Mouse (Mus musculus): ENCODE measurements around the gene 4930519P11Rik. TPM values are rescaled to one million over a fixed set of nuclear protein-coding genes. Genes with fewer than 3 reads are reported as not detected.

The 4930519P11Rik gene
- polyA plus RNA-seq, 1 experiment = 0.47 TPM

DNA sequence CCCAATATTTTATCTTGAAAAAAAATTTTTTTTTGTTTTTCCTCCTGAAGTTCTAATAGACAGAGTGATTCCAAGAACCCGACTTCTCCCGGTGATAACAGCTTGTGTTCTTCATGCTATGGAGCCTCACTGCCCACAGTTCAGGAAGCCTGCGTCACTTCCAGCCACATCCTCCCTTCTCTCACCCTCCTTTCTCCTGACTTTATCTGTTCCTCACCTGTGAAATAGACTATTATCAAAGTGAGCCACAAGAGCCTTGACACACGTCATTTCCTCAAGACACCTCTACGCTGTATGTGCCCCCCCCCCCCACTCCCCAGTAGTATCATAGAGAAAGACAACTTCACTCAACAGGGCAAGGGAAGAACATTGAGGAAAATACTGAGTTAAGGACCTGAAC lies 2.4 kb upstream of the 4930519P11Rik start:
- Histone ChIP-seq H3K4me3 (no peak overlapping the region), H3ac (ENCODE audit: control insufficient read depth, insufficient read length) (no peak overlapping the region), H3K36me3 (ENCODE audit: control insufficient read depth, insufficient read depth) (no peaks in the 10 kb centered on the region), H3K27me3 (ENCODE audit: control insufficient read depth, insufficient read depth, insufficient read length) (no peaks in the 10 kb centered on the region), H3K79me2 (ENCODE audit: control insufficient read depth, insufficient read depth) (no peaks in the 10 kb centered on the region), H3K4me2 (ENCODE audit: low read depth) (no peak overlapping the region)
- TF ChIP-seq USF1 (IDR thresholded peaks at IDR 0.05; ENCODE audit: low read depth) (no peak), POLR2AphosphoS2 (IDR thresholded peaks at IDR 0.05; ENCODE audit: insufficient read length, low read depth) (no peak), MYOD1 (IDR thresholded peaks at IDR 0.05; ENCODE audit: control insufficient read depth in 1 of 3, insufficient read length in 2 of 3, low read depth in 2 of 3) (no peak), MAX (IDR thresholded peaks at IDR 0.05; ENCODE audit: low read depth) (no peak), TCF12 (IDR thresholded peaks at IDR 0.05; ENCODE audit: insufficient read depth, poor library complexity, severe bottlenecking) (no peak), MYOG (IDR thresholded peaks at IDR 0.05; ENCODE audit: control insufficient read depth in 1 of 3, insufficient read depth in 1 of 3, insufficient read length in 2 of 3, low read depth in 2 of 3) (no peak), CEBPB (IDR thresholded peaks at IDR 0.05; ENCODE audit: insufficient read depth, poor library complexity, severe bottlenecking) (no peak), SRF (IDR thresholded peaks at IDR 0.05; ENCODE audit: control insufficient read depth, insufficient read length, low read depth) (no peak), POLR2A (IDR thresholded peaks at IDR 0.05; ENCODE audit: insufficient read length, low read depth) (no peak), REST (IDR thresholded peaks at IDR 0.05; ENCODE audit: insufficient read depth, insufficient read length) (no peak), E2F4 (IDR thresholded peaks at IDR 0.05; ENCODE audit: insufficient read depth) (no peak), TCF3 (IDR thresholded peaks at IDR 0.05; ENCODE audit: insufficient read length, low read depth) (no peak)

- no peaks in the 10 kb centered on the region for H3K79me2 ChIP-seq (ENCODE audit: control insufficient read depth, insufficient read depth)
- no peak overlapping the region for H3ac ChIP-seq (ENCODE audit: control insufficient read depth, insufficient read length)
- TF ChIP-seq POLR2AphosphoS2 (IDR thresholded peaks at IDR 0.05; ENCODE audit: insufficient read length, low read depth) (no peak), E2F4 (IDR thresholded peaks at IDR 0.05; ENCODE audit: insufficient read depth) (no peak), TCF12 (IDR thresholded peaks at IDR 0.05; ENCODE audit: insufficient read depth, poor library complexity, severe bottlenecking) (no peak), USF1 (IDR thresholded peaks at IDR 0.05; ENCODE audit: low read depth) (no peak), TCF3 (IDR thresholded peaks at IDR 0.05; ENCODE audit: insufficient read length, low read depth) (no peak), SRF (IDR thresholded peaks at IDR 0.05; ENCODE audit: control insufficient read depth, insufficient read length, low read depth) (no peak), CEBPB (IDR thresholded peaks at IDR 0.05; ENCODE audit: insufficient read depth, poor library complexity, severe bottlenecking) (no peak), MYOD1 (IDR thresholded peaks at IDR 0.05; ENCODE audit: control insufficient read depth in 1 of 3, insufficient read length in 2 of 3, low read depth in 2 of 3) (no peak), MAX (IDR thresholded peaks at IDR 0.05; ENCODE audit: low read depth) (no peak), POLR2A (IDR thresholded peaks at IDR 0.05; ENCODE audit: insufficient read length, low read depth) (no peak), MYOG (IDR thresholded peaks at IDR 0.05; ENCODE audit: control insufficient read depth in 1 of 3, insufficient read depth in 1 of 3, insufficient read length in 2 of 3, low read depth in 2 of 3) (no peak), REST (IDR thresholded peaks at IDR 0.05; ENCODE audit: insufficient read depth, insufficient read length) (no peak)
- H3K4me2 ChIP-seq (ENCODE audit: low read depth) = no peak overlapping the region
- no peaks in the 10 kb centered on the region for H3K36me3 ChIP-seq (ENCODE audit: control insufficient read depth, insufficient read depth)
- no peak overlapping the region for H3K4me3 ChIP-seq
- no peaks in the 10 kb centered on the region for H3K27me3 ChIP-seq (ENCODE audit: control insufficient read depth, insufficient read depth, insufficient read length)
Measured at GRCm38 (mm10) chr2:154614841-154615576, 1.8 kb upstream of the 4930519P11Rik start.

DNA sequence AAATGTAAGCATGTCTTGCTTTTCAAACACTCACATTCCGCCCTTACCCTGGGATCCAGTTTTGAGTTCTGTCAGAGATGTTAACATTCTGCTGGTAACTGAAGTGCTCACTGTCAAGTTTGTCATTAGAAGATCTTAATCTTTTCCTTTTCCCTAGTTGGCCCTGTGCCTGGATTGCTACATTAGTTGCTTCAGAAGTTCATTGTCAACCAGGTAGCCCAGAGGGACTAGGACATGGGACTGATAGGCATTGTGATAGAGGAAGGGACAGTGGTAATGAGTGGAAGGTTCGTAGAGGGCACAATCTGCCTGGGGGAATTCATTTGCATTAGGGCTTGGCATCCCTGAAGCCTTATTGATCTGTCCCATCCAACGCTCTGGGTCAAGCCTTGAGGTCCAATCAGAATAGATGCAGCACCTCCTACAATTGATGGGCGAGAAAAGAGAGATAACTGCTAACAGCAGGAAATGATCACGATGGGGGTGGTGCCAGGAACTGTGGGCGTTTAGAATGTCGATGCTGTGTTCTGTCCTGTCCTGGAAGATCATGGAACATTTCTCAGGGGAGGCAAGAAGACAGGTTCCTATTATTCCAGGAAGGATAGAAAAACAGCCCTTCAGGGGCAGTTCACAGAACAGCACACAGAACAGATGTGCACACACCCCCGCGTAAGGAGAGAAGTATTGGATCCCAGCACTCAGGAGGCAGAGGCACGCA lies 4.0 kb downstream of the 4930519P11Rik start:
- no peak overlapping the region for H3ac ChIP-seq (ENCODE audit: control insufficient read depth, insufficient read length)
- peaks cover 4% of the 10 kb centered on the region for H3K27me3 ChIP-seq (ENCODE audit: control insufficient read depth, insufficient read depth, insufficient read length)
- no peak overlapping the region for H3K4me2 ChIP-seq (ENCODE audit: low read depth)
- no peak for TF ChIP-seq POLR2A (IDR thresholded peaks at IDR 0.05; ENCODE audit: insufficient read length, low read depth)
- no peak for TF ChIP-seq E2F4 (IDR thresholded peaks at IDR 0.05; ENCODE audit: insufficient read depth)
- TF ChIP-seq POLR2AphosphoS2 (IDR thresholded peaks at IDR 0.05; ENCODE audit: insufficient read length, low read depth) = no peak
- TF ChIP-seq SRF (IDR thresholded peaks at IDR 0.05; ENCODE audit: control insufficient read depth, insufficient read length, low read depth) = no peak
- no peak for TF ChIP-seq CEBPB (IDR thresholded peaks at IDR 0.05; ENCODE audit: insufficient read depth, poor library complexity, severe bottlenecking)
- no peak for TF ChIP-seq TCF3 (IDR thresholded peaks at IDR 0.05; ENCODE audit: insufficient read length, low read depth)
- TF ChIP-seq TCF12 (IDR thresholded peaks at IDR 0.05; ENCODE audit: insufficient read depth, poor library complexity, severe bottlenecking) = no peak
- TF ChIP-seq USF1 (IDR thresholded peaks at IDR 0.05; ENCODE audit: low read depth) = no peak
- no peak for TF ChIP-seq MAX (IDR thresholded peaks at IDR 0.05; ENCODE audit: low read depth)
- no peak for TF ChIP-seq REST (IDR thresholded peaks at IDR 0.05; ENCODE audit: insufficient read depth, insufficient read length)
- no peak for TF ChIP-seq MYOD1 (IDR thresholded peaks at IDR 0.05; ENCODE audit: control insufficient read depth in 1 of 3, insufficient read length in 2 of 3, low read depth in 2 of 3)
- TF ChIP-seq MYOG (IDR thresholded peaks at IDR 0.05; ENCODE audit: control insufficient read depth in 1 of 3, insufficient read depth in 1 of 3, insufficient read length in 2 of 3, low read depth in 2 of 3) = no peak
- no peak overlapping the region for H3K4me3 ChIP-seq
- no peaks in the 10 kb centered on the region for H3K36me3 ChIP-seq (ENCODE audit: control insufficient read depth, insufficient read depth)
- H3K79me2 ChIP-seq (ENCODE audit: control insufficient read depth, insufficient read depth) = no peaks in the 10 kb centered on the region

DNA sequence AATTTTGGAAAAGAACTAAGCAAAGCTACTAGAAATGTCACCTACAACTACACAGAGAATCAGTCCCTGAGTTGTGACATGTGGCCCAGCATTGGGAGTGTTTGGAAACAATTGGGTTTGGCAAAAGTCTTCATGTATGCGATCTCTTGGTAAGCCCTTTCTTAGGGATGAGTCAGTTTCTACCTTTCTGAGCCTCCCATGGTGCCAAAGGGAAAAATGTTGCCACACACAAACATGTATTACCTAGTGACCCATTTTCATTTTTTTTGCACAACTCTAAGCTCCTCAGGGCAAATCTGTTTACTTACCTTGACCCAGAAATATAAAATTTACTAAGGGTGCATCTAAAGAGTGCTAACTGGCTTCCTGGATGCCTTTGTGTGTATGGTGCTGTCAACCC lies 6.3 kb downstream of the 4930519P11Rik start:
- Histone ChIP-seq H3K4me2 (ENCODE audit: low read depth) (no peak overlapping the region), H3ac (ENCODE audit: control insufficient read depth, insufficient read length) (no peak overlapping the region), H3K79me2 (ENCODE audit: control insufficient read depth, insufficient read depth) (no peaks in the 10 kb centered on the region), H3K27me3 (ENCODE audit: control insufficient read depth, insufficient read depth, insufficient read length) (peaks cover 4% of the 10 kb centered on the region), H3K4me3 (no peak overlapping the region), H3K36me3 (ENCODE audit: control insufficient read depth, insufficient read depth) (no peaks in the 10 kb centered on the region)
- TF ChIP-seq SRF (IDR thresholded peaks at IDR 0.05; ENCODE audit: control insufficient read depth, insufficient read length, low read depth) (no peak), TCF12 (IDR thresholded peaks at IDR 0.05; ENCODE audit: insufficient read depth, poor library complexity, severe bottlenecking) (no peak), MAX (IDR thresholded peaks at IDR 0.05; ENCODE audit: low read depth) (no peak), E2F4 (IDR thresholded peaks at IDR 0.05; ENCODE audit: insufficient read depth) (no peak), MYOD1 (IDR thresholded peaks at IDR 0.05; ENCODE audit: control insufficient read depth in 1 of 3, insufficient read length in 2 of 3, low read depth in 2 of 3) (no peak), MYOG (IDR thresholded peaks at IDR 0.05; ENCODE audit: control insufficient read depth in 1 of 3, insufficient read depth in 1 of 3, insufficient read length in 2 of 3, low read depth in 2 of 3) (no peak), POLR2A (IDR thresholded peaks at IDR 0.05; ENCODE audit: insufficient read length, low read depth) (no peak), CEBPB (IDR thresholded peaks at IDR 0.05; ENCODE audit: insufficient read depth, poor library complexity, severe bottlenecking) (no peak), USF1 (IDR thresholded peaks at IDR 0.05; ENCODE audit: low read depth) (no peak), TCF3 (IDR thresholded peaks at IDR 0.05; ENCODE audit: insufficient read length, low read depth) (no peak), REST (IDR thresholded peaks at IDR 0.05; ENCODE audit: insufficient read depth, insufficient read length) (no peak), POLR2AphosphoS2 (IDR thresholded peaks at IDR 0.05; ENCODE audit: insufficient read length, low read depth) (no peak)
